Mouse (Mus musculus): ENCODE results near the gene Pctp.

- no peak for TF ChIP-seq CTCF (IDR thresholded peaks at IDR 0.05; ENCODE audit: low read depth, low read length)
- TF ChIP-seq TAL1 (conservative IDR thresholded peaks at IDR 0.05; ENCODE audit: low read depth, low read length) = no peak
- TF ChIP-seq GATA1 (IDR thresholded peaks at IDR 0.05; ENCODE audit: borderline replicate concordance, low read length) = no peak
- TF ChIP-seq GATA2 (IDR thresholded peaks at IDR 0.05; ENCODE audit: borderline replicate concordance, low read depth, low read length) = no peak
- no peak for TF ChIP-seq POLR2AphosphoS5 (IDR thresholded peaks at IDR 0.05; ENCODE audit: insufficient replicate concordance, low read depth, low read length)
Observed at GRCm38 (mm10) chr11:90013657-90014056, 11.0 kb upstream of the Pctp start.

All from G1E (cell line).